Mouse (Mus musculus) kidney, embryonic 14.5 days (tissue): ENCODE data around the gene Helz2. TPM values are rescaled to one million over a fixed set of nuclear protein-coding genes. Genes with fewer than 3 reads are reported as not detected.
"Not testable (repeated sequence)": the region's sequence is repeated elsewhere in the genome, so short reads cannot be mapped to it uniquely, and the experiment has no call there.

ENCODE experiments used
- ATAC-seq: fragments of 200-750 bp; cut with Nextera tagmentation; 2 replicates; pipeline ENCODE4 v1.8.0; 2017; ENCODE audit warnings: moderate number of reproducible peaks, mild to moderate bottlenecking, moderate TSS enrichment, moderate library complexity; ENCODE audit not compliant: low FRiP score, low TSS enrichment
- H3K27ac ChIP-seq: fragments of 300-500 bp; sonication (generic); 2 replicates; pipeline ENCODE4 v1.5.1; 2014; ENCODE audit warnings: low read depth, mild to moderate bottlenecking, low read length, moderate library complexity, mixed read lengths
- H3K27me3 ChIP-seq: fragments of 300-500 bp; sonication (generic); 2 replicates; pipeline ENCODE4 v1.6.1; 2014; ENCODE audit warnings: mild to moderate bottlenecking, low read length; ENCODE audit not compliant: control insufficient read depth, insufficient read depth
- H3K36me3 ChIP-seq: fragments of 300-500 bp; sonication (generic); 2 replicates; pipeline ENCODE4 v1.6.1; 2014; ENCODE audit warnings: low read length, mixed read lengths; ENCODE audit not compliant: control insufficient read depth, insufficient read depth
- H3K4me1 ChIP-seq: fragments of 300-500 bp; sonication (generic); 2 replicates; pipeline ENCODE4 v1.6.1; 2014; ENCODE audit warnings: low read length, mixed read lengths; ENCODE audit not compliant: control insufficient read depth, insufficient read depth
- H3K4me2 ChIP-seq: fragments of 300-500 bp; sonication (generic); replicated peaks from 2 replicates; pipeline ENCODE4 v1.6.1; 2014; ENCODE audit warnings: low read depth, mild to moderate bottlenecking, low read length
- H3K4me3 ChIP-seq: fragments of 300-500 bp; sonication (generic); 2 replicates; pipeline ENCODE4 v1.5.1; 2014; ENCODE audit warnings: mild to moderate bottlenecking, low read length
- H3K9ac ChIP-seq: fragments of 300-500 bp; sonication (generic); 2 replicates; pipeline ENCODE4 v1.6.1; 2014; ENCODE audit warnings: low read depth, mild to moderate bottlenecking, low read length, moderate library complexity
- H3K9me3 ChIP-seq: fragments of 300-500 bp; sonication (generic); 2 replicates; pipeline ENCODE4 v1.6.1; 2016; ENCODE audit warnings: low read length; ENCODE audit not compliant: control insufficient read depth
- WGBS: fragments of 180-500 bp; shearing (Covaris S2); extraction: QIAGEN DNeasy Blood & Tissue Kit; methylation state at CpG from one replicate; pipeline ENCODE4 v1.1.7; 2014; 5-methylcytosine and 5-hydroxymethylcytosine counted together
- polyA plus RNA-seq: library from polyadenylated mRNA; unstranded; fragments of >200 nt; fragmentation: Nextera tagmentation; extraction: Ambion mirVana; gene quantifications from 2 replicates; pipeline ENCODE4 v1.2.1, GENCODE M21; 2014

The Helz2 gene
- polyA plus RNA-seq = 1.3 and 1.4 TPM in 2 replicates

DNA sequence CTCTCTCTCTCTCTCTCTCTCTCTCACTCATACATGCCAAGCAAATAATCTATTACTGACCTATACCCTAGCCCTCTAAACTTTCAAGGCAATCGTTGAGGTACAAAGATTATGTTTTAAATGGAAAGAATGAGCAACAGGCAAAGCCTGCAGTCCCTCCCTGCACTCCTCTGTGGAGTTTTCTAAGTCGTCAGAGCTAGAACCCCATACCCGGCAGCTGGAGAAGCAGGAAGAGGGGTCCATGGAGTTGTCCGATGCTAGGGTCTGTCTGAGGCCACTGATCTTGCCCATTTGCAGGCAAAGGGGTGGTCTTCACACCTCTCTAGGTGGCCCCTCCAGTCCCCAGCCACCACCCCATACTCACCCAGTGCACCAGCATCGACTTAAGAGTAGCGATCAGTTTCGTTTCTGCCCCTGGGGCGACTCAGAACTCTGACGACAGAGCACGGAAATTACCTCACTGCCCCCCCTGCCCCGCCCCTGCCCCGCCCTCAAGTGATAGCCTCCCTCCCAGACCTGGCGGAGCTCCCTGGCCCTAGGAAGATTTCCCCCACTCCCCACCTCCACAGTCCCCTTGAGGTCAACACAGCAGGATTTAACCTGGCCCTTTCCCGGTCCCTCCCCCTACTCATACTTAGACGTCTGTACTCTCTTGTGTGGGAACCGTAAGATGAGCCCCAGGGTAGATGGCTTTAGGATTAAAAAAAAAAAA lies at the start of gene Helz2:
Helz2 (minus strand) TSS at position 426 of the 712 bp plus-strand sequence.
- peak within 1 kb of the TSS; percentile 24 for H3K9ac ChIP-seq
- peak; percentile 64 for ATAC-seq
- H3K4me3 ChIP-seq = peak within 1 kb of the TSS; percentile 40
- 5% methylated on average over 16 of the region's 16 CpGs for WGBS
- H3K36me3 ChIP-seq = no peaks in the 10 kb centered on the region; the same call in 1 of the 2 replicates
- no peak within 1 kb of the TSS for H3K27ac ChIP-seq
- peak within 1 kb of the TSS; percentile 49 for H3K4me2 ChIP-seq
- no peaks in the 10 kb centered on the region for H3K27me3 ChIP-seq
- H3K4me1 ChIP-seq = no peaks in the 10 kb centered on the region
- H3K9me3 ChIP-seq = no peaks in the 10 kb centered on the region

DNA sequence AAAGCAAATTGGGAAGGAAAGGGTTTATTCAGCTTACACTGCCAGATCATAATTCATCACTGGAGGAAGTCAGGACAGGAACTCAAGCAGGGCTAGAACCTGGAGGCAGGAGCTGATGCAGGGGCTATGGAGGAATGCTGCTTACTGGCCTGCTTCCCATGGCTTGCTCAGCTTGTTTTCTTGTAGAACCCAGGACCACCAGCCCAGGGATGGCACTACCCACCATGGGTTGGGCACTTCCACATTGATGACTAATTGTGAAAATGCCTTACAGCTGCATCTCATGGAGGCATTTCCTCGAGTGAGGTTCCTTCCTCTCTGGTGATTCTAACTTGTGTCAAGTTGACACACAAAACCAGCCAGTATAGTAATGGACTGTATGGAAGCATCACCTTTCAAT lies 49.1 kb upstream of the Helz2 start:
- Histone ChIP-seq H3K27ac (no peak overlapping the region), H3K9me3 (no peaks in the 10 kb centered on the region), H3K4me1 (peaks cover 5% of the 10 kb centered on the region; the same call in 1 of the 2 replicates), H3K4me2 (no peak overlapping the region), H3K36me3 (no peaks in the 10 kb centered on the region), H3K4me3 (no peak overlapping the region), H3K27me3 (no peaks in the 10 kb centered on the region), H3K9ac (no peak overlapping the region)
- WGBS = 74% methylated on average over 1 of the region's 1 CpGs
- ATAC-seq = no peak

DNA sequence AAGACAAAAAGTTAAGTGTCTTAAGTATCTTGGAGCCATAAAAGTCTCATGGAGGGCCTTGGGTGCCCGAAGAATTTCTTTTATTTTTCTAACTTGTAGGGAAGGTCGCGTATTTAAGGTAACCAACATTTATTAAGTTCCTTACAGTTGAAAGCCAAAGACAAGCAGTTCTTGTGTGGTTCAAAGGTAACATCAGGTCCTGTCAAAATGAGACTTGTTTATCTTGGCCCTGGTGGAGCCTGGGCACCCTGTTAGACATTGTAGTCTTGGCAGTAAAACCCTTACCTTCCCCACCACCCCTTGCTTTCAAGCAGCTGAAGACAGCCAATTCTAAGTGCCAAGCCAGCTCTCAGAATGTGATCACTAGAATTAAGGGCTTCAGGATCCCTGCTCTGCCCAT lies 46.9 kb upstream of the Helz2 start:
- Histone ChIP-seq H3K36me3 (peaks cover 3% of the 10 kb centered on the region; the same call in 1 of the 2 replicates), H3K27ac (no peak overlapping the region), H3K4me1 (peaks cover 5% of the 10 kb centered on the region; the same call in 1 of the 2 replicates), H3K9me3 (no peaks in the 10 kb centered on the region), H3K4me3 (peak overlapping the region; percentile 71), H3K9ac (peak overlapping the region; percentile 87; the same call in 1 of the 2 replicates), H3K4me2 (peak overlapping the region; percentile 61), H3K27me3 (no peaks in the 10 kb centered on the region)
- no peak for ATAC-seq
- WGBS = 64% methylated on average over 3 of the region's 3 CpGs

DNA sequence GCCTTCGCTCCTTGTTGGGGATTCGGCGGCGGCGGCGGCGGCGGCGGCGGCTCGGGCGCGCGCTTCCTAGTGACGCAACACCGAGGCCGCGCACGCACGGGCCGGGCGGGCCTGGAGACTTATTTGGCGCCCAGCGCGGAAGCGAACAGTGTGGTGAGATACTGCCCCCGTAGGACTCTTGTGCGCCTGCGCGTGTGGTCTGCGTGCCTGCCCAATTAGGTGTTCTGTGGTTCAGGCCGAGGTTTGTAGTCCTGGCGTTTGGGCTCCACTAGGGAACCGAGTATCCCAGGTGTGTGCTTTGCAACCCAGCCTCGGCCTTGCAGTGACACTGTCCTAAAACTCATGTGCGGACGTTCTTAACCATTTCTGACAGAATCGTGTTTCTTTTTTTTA lies 46.1 kb upstream of the Helz2 start, which contains the start of gene Gmeb2:
Gmeb2 (minus strand) TSS at position 78 of the 393 bp plus-strand sequence.
- under 1% methylated on average over 24 of the region's 38 CpGs for WGBS
- H3K4me3 ChIP-seq = peak within 1 kb of the TSS; percentile 71
- H3K4me2 ChIP-seq = peak within 1 kb of the TSS; percentile 67
- peak within 1 kb of the TSS; percentile 91 for H3K27ac ChIP-seq
- peak within 1 kb of the TSS; percentile 87 for H3K9ac ChIP-seq
- not testable (repeated sequence) for H3K9me3 ChIP-seq, H3K36me3 ChIP-seq, H3K4me1 ChIP-seq, H3K27me3 ChIP-seq
- peak; percentile 97 for ATAC-seq

DNA sequence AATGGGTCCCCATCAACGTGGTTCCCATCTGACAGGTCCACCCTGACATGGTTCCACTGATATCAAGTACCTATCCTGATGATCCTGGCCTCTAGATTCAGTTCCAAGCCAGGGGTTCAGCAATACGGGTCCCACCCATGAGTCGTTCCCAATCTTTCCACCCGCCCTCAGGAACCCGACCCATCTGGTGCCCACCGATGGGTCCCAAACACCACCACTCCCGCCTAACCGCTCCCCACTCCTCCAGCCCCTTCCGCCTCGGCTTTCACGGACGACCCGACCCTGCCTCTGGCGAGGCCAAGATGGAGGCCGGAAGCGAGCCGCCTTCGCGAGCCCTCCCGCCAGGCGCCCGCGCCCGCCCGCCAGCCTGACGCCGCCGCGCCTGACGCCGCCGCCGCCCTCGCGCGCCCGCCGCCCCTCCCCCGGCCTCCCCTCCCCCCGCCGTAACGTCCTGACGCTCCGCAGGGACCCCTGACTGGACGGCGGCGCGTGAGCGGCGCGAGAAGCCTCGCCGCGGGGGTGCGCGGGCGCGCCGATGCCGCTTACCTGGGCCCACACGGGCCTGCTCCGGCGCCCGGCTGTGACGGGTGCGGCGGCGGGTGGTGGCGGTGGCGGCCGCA lies 45.6 kb upstream of the Helz2 start:
- peak; percentile 88 for ATAC-seq
- Histone ChIP-seq H3K4me1 (peaks cover 5% of the 10 kb centered on the region; the same call in 1 of the 2 replicates), H3K27me3 (no peaks in the 10 kb centered on the region), H3K36me3 (peaks cover 3% of the 10 kb centered on the region), H3K4me3 (peak overlapping the region; percentile 71), H3K27ac (peak overlapping the region; percentile 91), H3K4me2 (peak overlapping the region; percentile 67), H3K9ac (peak overlapping the region; percentile 87), H3K9me3 (no peaks in the 10 kb centered on the region)
- 0% methylated on average over 18 of the region's 71 CpGs for WGBS

DNA sequence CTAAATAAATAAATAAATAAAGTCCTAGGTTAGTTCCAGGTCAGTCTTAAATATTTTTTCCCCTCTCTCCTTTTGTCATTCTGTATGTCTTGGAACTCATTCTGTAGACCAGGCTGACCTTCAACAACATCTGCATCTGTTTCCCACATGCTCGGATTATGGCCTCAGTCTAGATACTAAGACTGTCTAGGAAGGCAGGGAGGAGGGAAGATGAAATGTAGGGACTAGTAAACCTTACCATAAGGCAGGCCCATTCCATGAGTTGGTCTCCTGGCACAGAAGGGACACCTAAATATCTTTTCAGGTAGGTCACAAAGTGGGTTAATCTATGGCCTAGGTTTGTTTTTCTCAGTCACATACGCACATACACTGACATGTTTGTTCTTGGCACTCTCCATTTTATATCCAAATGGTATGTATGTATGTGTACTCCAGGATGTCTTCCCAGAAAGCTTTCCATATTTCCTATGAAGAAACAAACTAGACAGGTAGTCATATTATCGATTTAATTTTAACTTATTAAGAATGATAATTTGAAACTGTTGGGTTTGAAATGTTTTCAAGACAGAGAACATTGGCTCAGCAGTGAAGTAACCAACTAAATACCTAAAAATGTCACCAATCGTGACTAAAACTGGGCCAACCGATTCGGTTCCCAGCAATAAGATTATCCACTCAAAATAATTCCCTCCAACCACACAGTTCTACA lies 45.0 kb upstream of the Helz2 start:
- H3K36me3 ChIP-seq = peaks cover 4% of the 10 kb centered on the region
- H3K4me2 ChIP-seq = peak overlapping the region; percentile 67
- H3K9me3 ChIP-seq = no peaks in the 10 kb centered on the region
- ATAC-seq = no peak
- no peaks in the 10 kb centered on the region for H3K27me3 ChIP-seq
- 59% methylated on average over 6 of the region's 6 CpGs for WGBS
- peak overlapping the region; percentile 71 for H3K4me3 ChIP-seq
- peak overlapping the region; percentile 91 for H3K27ac ChIP-seq
- H3K9ac ChIP-seq = peak overlapping the region; percentile 87
- peaks cover 5% of the 10 kb centered on the region; the same call in 1 of the 2 replicates for H3K4me1 ChIP-seq

DNA sequence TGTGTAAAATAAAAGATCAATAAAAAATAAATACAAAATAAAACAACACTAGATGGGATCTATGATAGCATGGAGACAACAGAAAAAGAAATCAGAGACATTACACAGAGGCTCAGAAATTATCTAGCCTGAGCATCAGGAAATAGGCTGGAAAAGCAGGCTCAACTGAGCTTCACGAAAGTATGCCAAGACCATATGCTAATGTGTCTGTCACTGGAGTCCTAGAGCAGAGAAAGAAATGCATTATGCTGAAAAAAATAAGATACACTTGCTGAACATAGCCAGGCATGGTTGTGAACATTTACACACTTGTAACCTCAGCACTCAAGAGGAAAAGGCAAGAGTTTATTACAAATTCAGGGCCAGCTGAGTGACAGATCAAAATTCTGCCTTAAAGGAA lies 38.1 kb upstream of the Helz2 start:
- ATAC-seq = no peak
- Histone ChIP-seq H3K4me2 (no peak overlapping the region), H3K36me3 (peaks cover 39% of the 10 kb centered on the region), H3K27ac (no peak overlapping the region), H3K4me1 (no peaks in the 10 kb centered on the region), H3K4me3 (no peak overlapping the region), H3K27me3 (no peaks in the 10 kb centered on the region), H3K9me3 (no peaks in the 10 kb centered on the region), H3K9ac (no peak overlapping the region)
- 87% methylated on average over 1 of the region's 1 CpGs for WGBS

DNA sequence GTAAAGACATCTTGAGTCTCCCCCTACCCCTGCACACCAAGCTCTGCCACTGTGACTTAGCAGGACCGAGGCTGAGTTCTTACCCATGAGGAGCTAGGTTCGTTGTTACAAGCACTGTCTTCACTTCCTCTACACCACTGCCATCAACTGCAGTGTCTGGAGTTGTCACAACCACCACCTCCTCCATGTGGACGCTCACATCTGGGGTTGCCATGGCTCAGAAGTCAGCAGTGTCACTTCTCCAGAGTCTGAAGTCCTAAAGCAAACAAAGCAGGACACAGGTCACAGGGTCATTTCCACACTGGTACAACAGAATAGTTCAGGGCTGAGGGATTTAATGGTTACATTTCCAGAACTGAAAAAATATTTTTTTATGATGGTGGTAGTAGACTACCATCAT lies 36.0 kb upstream of the Helz2 start:
- Histone ChIP-seq H3K27ac (no peak overlapping the region), H3K4me3 (no peak overlapping the region), H3K4me2 (no peak overlapping the region), H3K36me3 (peaks cover 48% of the 10 kb centered on the region), H3K4me1 (no peaks in the 10 kb centered on the region), H3K27me3 (no peaks in the 10 kb centered on the region), H3K9me3 (no peaks in the 10 kb centered on the region), H3K9ac (no peak overlapping the region)
- 80% methylated on average over 3 of the region's 3 CpGs for whole genome bisulfite sequencing
- ATAC-seq = no peak
